Mouse (Mus musculus) bone marrow, adult 2 months (tissue): ENCODE data around the gene Fgfr2. TPM values are rescaled to one million over a fixed set of nuclear protein-coding genes. Genes with fewer than 3 reads are reported as not detected.
"Not testable (repeated sequence)": the region's sequence is repeated elsewhere in the genome, so short reads cannot be mapped to it uniquely, and the experiment has no call there.

ENCODE experiments used
- H3K27ac ChIP-seq: fragments of 200-500 bp; 2 replicates; pipeline ENCODE4 v1.5.1; 2012; ENCODE audit warnings: low read depth, mild to moderate bottlenecking, control low read depth, inconsistent platforms, low read length; ENCODE audit not compliant: control insufficient read depth, poor library complexity, insufficient read depth
- H3K4me1 ChIP-seq: fragments of 200-500 bp; 2 replicates; pipeline ENCODE4 v1.6.1; 2011; ENCODE audit warnings: low read length; ENCODE audit not compliant: control insufficient read depth, insufficient read depth
- H3K4me3 ChIP-seq: fragments of 200-500 bp; replicated peaks from 2 replicates; pipeline ENCODE3; 2011; ENCODE audit warnings: mild to moderate bottlenecking, low read depth, low read length, control low read depth; ENCODE audit not compliant: control insufficient read depth
- CTCF ChIP-seq: fragments of 200-500 bp; IDR thresholded peaks from 2 replicates; pipeline ENCODE4 v1.5.1; 2011; ENCODE audit warnings: low read length, control low read depth; ENCODE audit not compliant: control insufficient read depth, insufficient read depth
- POLR2A ChIP-seq: fragments of 200-500 bp; IDR thresholded peaks from 2 replicates; pipeline ENCODE4 v1.6.1; 2011; ENCODE audit warnings: low read depth, mild to moderate bottlenecking, control low read depth, low read length, borderline replicate concordance; ENCODE audit not compliant: control insufficient read depth
- WGBS: fragments of 180-500 bp; shearing (Covaris S2); methylation state at CpG from one replicate; pipeline ENCODE4 v1.1.7; 2018; 5-methylcytosine and 5-hydroxymethylcytosine counted together
- polyA plus RNA-seq: library from polyadenylated mRNA; stranded (reverse); fragments of >200 nt; gene quantifications from 2 replicates; pipeline ENCODE4 v1.2.4, GENCODE M21; 2011; ENCODE audit warnings: low replicate concordance; ENCODE audit not compliant: missing spikeins, insufficient read depth, insufficient read length

The Fgfr2 gene
- polyA plus RNA-seq, 1 experiment = 8.2 TPM

GRCm38 (mm10) chr7:130606958-130607357 lies 2516.2 kb downstream of the Fgfr2 start:
- no peak for TF ChIP-seq POLR2A
- no peak for TF ChIP-seq CTCF
- H3K4me1 ChIP-seq = no peaks in the 10 kb centered on the region; the same call in 1 of the 2 replicates
- H3K4me3 ChIP-seq = no peak overlapping the region
- no peak overlapping the region for H3K27ac ChIP-seq
- 81% methylated on average over 4 of the region's 4 CpGs for WGBS

- H3K27ac ChIP-seq = no peak overlapping the region
- H3K4me3 ChIP-seq = no peak overlapping the region
- no peak for TF ChIP-seq POLR2A
- TF ChIP-seq CTCF = peak; percentile 51
- H3K4me1 ChIP-seq = no peaks in the 10 kb centered on the region; the same call in 1 of the 2 replicates
- WGBS = 29% methylated on average over 6 of the region's 6 CpGs
These were observed 2518.0 kb downstream of the Fgfr2 start for GRCm38 (mm10) chr7:130605111-130605510.

- no peak overlapping the region for H3K27ac ChIP-seq
- no peak for TF ChIP-seq CTCF
- no peak for TF ChIP-seq POLR2A
- H3K4me3 ChIP-seq = no peak overlapping the region
- 76% methylated on average over 2 of the region's 2 CpGs for WGBS
- H3K4me1 ChIP-seq = no peaks in the 10 kb centered on the region; the same call in 1 of the 2 replicates
These were observed 2518.8 kb downstream of the Fgfr2 start for GRCm38 (mm10) chr7:130604390-130604789.

- Histone ChIP-seq H3K4me3 (no peak overlapping the region), H3K4me1 (no peaks in the 10 kb centered on the region; the same call in 1 of the 2 replicates), H3K27ac (no peak overlapping the region)
- no peak for TF ChIP-seq POLR2A
- no peak for TF ChIP-seq CTCF
- 87% methylated on average over 5 of the region's 5 CpGs for WGBS
These were observed 2519.6 kb downstream of the Fgfr2 start for GRCm38 (mm10) chr7:130603556-130603955.

- TF ChIP-seq POLR2A = no peak
- no peak for TF ChIP-seq CTCF
- 74% methylated on average over 1 of the region's 1 CpGs for WGBS
- Histone ChIP-seq H3K27ac (no peak overlapping the region), H3K4me3 (no peak overlapping the region), H3K4me1 (no peaks in the 10 kb centered on the region; the same call in 1 of the 2 replicates)
These were observed 2520.3 kb downstream of the Fgfr2 start for GRCm38 (mm10) chr7:130602804-130603203.

GRCm38 (mm10) chr7:130600546-130600945 lies 2522.6 kb downstream of the Fgfr2 start:
- 59% methylated on average over 2 of the region's 2 CpGs for WGBS
- no peak overlapping the region for H3K4me3 ChIP-seq
- H3K27ac ChIP-seq = no peak overlapping the region
- TF ChIP-seq CTCF = no peak
- TF ChIP-seq POLR2A = no peak
- H3K4me1 ChIP-seq = no peaks in the 10 kb centered on the region

GRCm38 (mm10) chr7:130600074-130600473 lies 2523.1 kb downstream of the Fgfr2 start:
- WGBS = 44% methylated on average over 3 of the region's 3 CpGs
- TF ChIP-seq POLR2A = no peak
- TF ChIP-seq CTCF = no peak
- no peak overlapping the region for H3K4me3 ChIP-seq
- H3K27ac ChIP-seq = no peak overlapping the region
- H3K4me1 ChIP-seq = no peaks in the 10 kb centered on the region

GRCm38 (mm10) chr7:130597546-130597945 lies 2525.6 kb downstream of the Fgfr2 start:
- no peak overlapping the region for H3K4me3 ChIP-seq
- H3K4me1 ChIP-seq = no peaks in the 10 kb centered on the region
- no peak overlapping the region for H3K27ac ChIP-seq
- TF ChIP-seq POLR2A (no peak), CTCF (no peak)
- 77% methylated on average over 6 of the region's 6 CpGs for WGBS

GRCm38 (mm10) chr7:130596079-130596855 lies 2526.9 kb downstream of the Fgfr2 start:
- not testable (repeated sequence) for H3K4me1 ChIP-seq, H3K4me3 ChIP-seq, H3K27ac ChIP-seq
- 38% methylated on average over 9 of the region's 19 CpGs for WGBS

- WGBS = 75% methylated on average over 9 of the region's 11 CpGs
These were observed 2529.5 kb downstream of the Fgfr2 start for GRCm38 (mm10) chr7:130593375-130594239.

GRCm38 (mm10) chr7:130592975-130593374 lies 2530.2 kb downstream of the Fgfr2 start:
- WGBS = no CpG with 5 or more reads among the region's 11 CpGs
- H3K4me1 ChIP-seq, H3K4me3 ChIP-seq, H3K27ac ChIP-seq: not testable (repeated sequence)

More at GRCm38 (mm10) chr7:130593375-130594239, 2529.5 kb downstream of the Fgfr2 start:
- not testable (repeated sequence) for H3K27ac ChIP-seq, H3K4me3 ChIP-seq, H3K4me1 ChIP-seq
